Mouse (Mus musculus): ENCODE measurements around the gene Tcl1b3. TPM values are rescaled to one million over a fixed set of nuclear protein-coding genes. Genes with fewer than 3 reads are reported as not detected.
A peak's percentile ranks its signal among the peaks of the same experiment; 100 is the strongest.
"Not testable (repeated sequence)": the region's sequence is repeated elsewhere in the genome, so short reads cannot be mapped to it uniquely, and the experiment has no call there.

Tcl1b3 gene
- polyA plus RNA-seq, 1 experiment from 2014 or later = not detected

DNA sequence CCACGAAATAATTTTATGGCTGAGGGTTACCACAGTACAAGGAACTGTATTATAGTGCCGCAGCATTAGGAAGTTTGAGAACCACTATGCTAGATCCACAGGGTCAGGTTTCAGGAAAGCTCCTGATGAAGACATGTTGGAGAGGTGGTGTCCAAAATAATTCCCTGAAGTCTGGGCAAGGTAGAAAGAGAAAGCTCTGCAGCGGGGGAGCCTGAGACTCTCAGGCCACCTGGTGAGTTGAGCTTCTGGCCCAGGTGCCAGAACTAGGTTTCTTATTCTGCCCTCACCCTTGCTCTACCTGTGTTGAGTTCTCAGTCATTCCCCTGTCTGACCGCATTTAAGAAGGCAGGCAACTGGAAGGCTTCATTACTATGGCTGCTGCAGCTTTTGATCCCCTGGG is 31.5 kb upstream of the Tcl1b3 start, which contains the start of gene Tcl1b1:
TSS of gene Tcl1b1 (plus strand) at position 301 of the 400 bp plus-strand sequence.
- no peaks in the 10 kb centered on the region for H3K4me1 ChIP-seq (replicated peaks; ENCODE audit: control insufficient read depth, insufficient read depth)
- ATAC-seq (ENCODE audit: low FRiP score, low TSS enrichment) = no peak
- DNase-seq (ENCODE audit: low spot score) = no peak
- no peaks in the 10 kb centered on the region for H3K36me3 ChIP-seq (ENCODE audit: control insufficient read depth, insufficient read depth, low read length)
- no peak within 1 kb of the TSS for H3K4me3 ChIP-seq (ENCODE audit: low read depth, low read length)
- no peak within 1 kb of the TSS for H3K4me2 ChIP-seq (replicated peaks; ENCODE audit: low read depth)
- TF ChIP-seq EP300 (optimal IDR thresholded peaks at IDR 0.05) = no peak
- no peak for TF ChIP-seq CTCF (IDR thresholded peaks at IDR 0.05; ENCODE audit: low read depth)
- WGBS = 72% methylated on average over 4 of the region's 4 CpGs
- no peak within 1 kb of the TSS for H3K27ac ChIP-seq (replicated peaks)
- no peak within 1 kb of the TSS for H3K9ac ChIP-seq (ENCODE audit: low read length)
- no peaks in the 10 kb centered on the region for H3K9me3 ChIP-seq (ENCODE audit: control insufficient read depth, low read length)
- no peaks in the 10 kb centered on the region for H3K27me3 ChIP-seq (ENCODE audit: control insufficient read depth, insufficient read depth, low read length)

DNA sequence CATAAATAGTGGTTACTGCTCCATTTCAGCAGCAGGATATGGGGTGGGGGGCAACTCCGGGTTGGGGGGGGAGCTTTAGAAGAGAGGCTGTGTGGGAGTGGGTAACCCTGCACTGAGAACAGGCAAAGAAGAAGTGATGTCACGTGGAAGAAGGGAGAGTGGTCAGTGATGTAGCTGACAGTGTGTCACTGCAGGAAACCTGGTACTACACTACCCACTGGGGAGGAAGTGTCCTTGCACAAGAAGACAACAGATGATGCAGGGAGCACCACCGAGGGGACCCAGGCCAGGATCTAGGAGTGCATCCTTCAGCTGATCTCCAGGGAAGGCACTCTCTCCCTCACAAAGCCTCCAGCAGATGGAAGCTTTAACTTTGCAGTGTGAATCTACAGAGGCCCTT is 24.1 kb upstream of the Tcl1b3 start:
- no peak overlapping the region for H3K27ac ChIP-seq (replicated peaks)
- H3K4me1 ChIP-seq (replicated peaks; ENCODE audit: control insufficient read depth, insufficient read depth) = no peaks in the 10 kb centered on the region
- no peak overlapping the region for H3K4me3 ChIP-seq (ENCODE audit: low read depth, low read length)
- ATAC-seq (ENCODE audit: low FRiP score, low TSS enrichment) (no peak), DNase-seq (ENCODE audit: low spot score) (no peak)
- no peaks in the 10 kb centered on the region for H3K36me3 ChIP-seq (ENCODE audit: control insufficient read depth, insufficient read depth, low read length)
- H3K9ac ChIP-seq (ENCODE audit: low read length) = no peak overlapping the region
- H3K27me3 ChIP-seq (ENCODE audit: control insufficient read depth, insufficient read depth, low read length) = no peaks in the 10 kb centered on the region
- 68% methylated on average over 3 of the region's 3 CpGs for WGBS
- H3K4me2 ChIP-seq (replicated peaks; ENCODE audit: low read depth) = no peak overlapping the region
- no peaks in the 10 kb centered on the region for H3K9me3 ChIP-seq (ENCODE audit: control insufficient read depth, low read length)
- TF ChIP-seq EP300 (optimal IDR thresholded peaks at IDR 0.05) = no peak
- TF ChIP-seq CTCF (IDR thresholded peaks at IDR 0.05; ENCODE audit: low read depth) = no peak

DNA sequence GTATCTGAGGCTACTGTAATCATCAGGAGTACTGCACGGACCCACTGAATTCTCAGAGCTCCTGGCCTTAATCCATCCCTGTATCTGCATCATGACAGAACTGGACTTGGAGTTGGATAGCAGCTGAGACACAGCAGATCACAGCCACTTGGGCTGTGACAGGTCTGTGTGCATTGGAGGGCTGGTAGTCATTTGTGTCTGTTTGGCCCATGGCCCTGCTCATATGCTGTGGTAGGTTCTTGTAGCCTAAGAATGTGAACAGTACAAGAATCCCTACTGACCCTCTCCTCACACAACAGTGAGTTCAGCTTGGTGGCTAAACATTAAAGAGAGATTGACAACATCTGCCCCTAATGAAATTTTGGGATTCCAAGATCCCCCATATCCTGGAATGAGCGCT is 17.5 kb upstream of the Tcl1b3 start:
- Histone ChIP-seq H3K36me3 (ENCODE audit: control insufficient read depth, insufficient read depth, low read length) (no peaks in the 10 kb centered on the region), H3K4me2 (replicated peaks; ENCODE audit: low read depth) (no peak overlapping the region), H3K4me3 (ENCODE audit: low read depth, low read length) (no peak overlapping the region), H3K4me1 (replicated peaks; ENCODE audit: control insufficient read depth, insufficient read depth) (no peaks in the 10 kb centered on the region), H3K9ac (ENCODE audit: low read length) (no peak overlapping the region), H3K27ac (replicated peaks) (no peak overlapping the region), H3K9me3 (ENCODE audit: control insufficient read depth, low read length) (no peaks in the 10 kb centered on the region), H3K27me3 (ENCODE audit: control insufficient read depth, insufficient read depth, low read length) (no peaks in the 10 kb centered on the region)
- DNase-seq (ENCODE audit: low spot score) (no peak), ATAC-seq (ENCODE audit: low FRiP score, low TSS enrichment) (no peak)
- TF ChIP-seq CTCF (IDR thresholded peaks at IDR 0.05; ENCODE audit: low read depth) (no peak), EP300 (optimal IDR thresholded peaks at IDR 0.05) (no peak)
- WGBS = 75% methylated on average over 2 of the region's 2 CpGs

DNA sequence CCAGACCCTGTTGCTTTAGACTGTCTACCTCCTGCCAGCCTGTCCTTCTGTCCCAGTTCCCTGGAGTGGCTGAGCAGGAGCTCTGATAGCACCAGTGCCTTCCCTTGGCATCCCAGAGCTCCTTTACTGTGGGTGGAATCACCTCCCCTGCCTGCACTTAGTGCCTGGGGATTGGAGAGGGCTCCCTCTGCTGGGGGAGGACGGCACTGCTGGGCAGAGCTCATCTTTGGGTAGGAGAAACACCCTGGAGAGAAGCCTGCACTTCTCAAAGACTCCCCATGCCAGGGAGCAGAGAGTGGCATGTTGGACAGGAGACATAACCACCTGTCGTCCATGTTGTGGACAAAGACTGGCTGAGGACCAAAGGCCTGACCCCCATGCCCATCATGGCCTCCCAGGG is 16.5 kb upstream of the Tcl1b3 start:
- 18% methylated on average over 2 of the region's 2 CpGs for WGBS

GRCm38 (mm10) chr12:105176044-105176443 is 14.8 kb upstream of the Tcl1b3 start, which contains the start of gene Tcl1b5:
Gene Tcl1b5, plus strand, starts transcription at chr12:105176344.
- ATAC-seq (ENCODE audit: low FRiP score, low TSS enrichment); H3K4me2 ChIP-seq (replicated peaks; ENCODE audit: low read depth); H3K36me3 ChIP-seq (ENCODE audit: control insufficient read depth, insufficient read depth, low read length); H3K9me3 ChIP-seq (ENCODE audit: control insufficient read depth, low read length); H3K27me3 ChIP-seq (ENCODE audit: control insufficient read depth, insufficient read depth, low read length); H3K4me3 ChIP-seq (ENCODE audit: low read depth, low read length); DNase-seq (ENCODE audit: low spot score); H3K27ac ChIP-seq (replicated peaks); H3K4me1 ChIP-seq (replicated peaks; ENCODE audit: control insufficient read depth, insufficient read depth); H3K9ac ChIP-seq (ENCODE audit: low read length): not testable (repeated sequence)
- 60% methylated on average over 3 of the region's 3 CpGs for WGBS

More for the DNA sequence above, 16.5 kb upstream of the Tcl1b3 start:
- not testable (repeated sequence) for ATAC-seq (ENCODE audit: low FRiP score, low TSS enrichment); H3K4me1 ChIP-seq (replicated peaks; ENCODE audit: control insufficient read depth, insufficient read depth); H3K4me2 ChIP-seq (replicated peaks; ENCODE audit: low read depth); H3K4me3 ChIP-seq (ENCODE audit: low read depth, low read length); H3K9me3 ChIP-seq (ENCODE audit: control insufficient read depth, low read length); H3K27me3 ChIP-seq (ENCODE audit: control insufficient read depth, insufficient read depth, low read length); H3K9ac ChIP-seq (ENCODE audit: low read length); H3K27ac ChIP-seq (replicated peaks); H3K36me3 ChIP-seq (ENCODE audit: control insufficient read depth, insufficient read depth, low read length)
- DNase-seq (ENCODE audit: low spot score) = peak; percentile 25
- peak; percentile 58 for TF ChIP-seq CTCF (IDR thresholded peaks at IDR 0.05; ENCODE audit: low read depth)

GRCm38 (mm10) chr12:105181040-105181644 is 9.7 kb upstream of the Tcl1b3 start:
- not testable (repeated sequence) for H3K9ac ChIP-seq (ENCODE audit: low read length); H3K4me3 ChIP-seq (ENCODE audit: low read depth, low read length); DNase-seq (ENCODE audit: low spot score); H3K27ac ChIP-seq (replicated peaks); H3K36me3 ChIP-seq (ENCODE audit: control insufficient read depth, insufficient read depth, low read length); H3K9me3 ChIP-seq (ENCODE audit: control insufficient read depth, low read length); ATAC-seq (ENCODE audit: low FRiP score, low TSS enrichment); H3K27me3 ChIP-seq (ENCODE audit: control insufficient read depth, insufficient read depth, low read length); H3K4me2 ChIP-seq (replicated peaks; ENCODE audit: low read depth); H3K4me1 ChIP-seq (replicated peaks; ENCODE audit: control insufficient read depth, insufficient read depth)
- WGBS = 72% methylated on average over 4 of the region's 4 CpGs

Data from stomach, postnatal 0 days (tissue).